8 mouse cellular contexts compared by ENCODE assay signal in genomic region chr6:122532883-122533302, GRCm38 (mm10). TPM values are rescaled to one million over a fixed set of nuclear protein-coding genes. Genes with fewer than 3 reads are reported as not detected.
DNase-seq lines count a peak whose midpoint lies in the region; ATAC-seq and TF ChIP-seq lines count a peak whose summit lies in the region.

No protein-coding gene starts in this region.

- peak; percentile 62 for DNase-seq in liver, adult 2 months (ENCODE audit: extremely low read depth, low read depth, low spot score)
- no peak for DNase-seq in liver
- DNase-seq in embryonic facial prominence, embryonic 14.5 days (ENCODE audit: low spot score) = peak; percentile 63
- DNase-seq in lung, embryonic 14.5 days = peak; percentile 21
- DNase-seq in cerebellum, postnatal 4 days (ENCODE audit: low spot score in 2 of 2) = no peak
- no peak for DNase-seq in frontal cortex, postnatal 10 days (ENCODE audit: low spot score in 2 of 2)

- TF ChIP-seq CTCF in liver, adult 2 months (IDR thresholded peaks at IDR 0.05; ENCODE audit: low read depth, low read length) = no peak
- no peak for TF ChIP-seq CTCF in intestine, postnatal 0 days (IDR thresholded peaks at IDR 0.05; ENCODE audit: low read depth)
- TF ChIP-seq CTCF in lung, embryonic 14.5 days (IDR thresholded peaks at IDR 0.05; ENCODE audit: low read depth) = no peak

- H3K27me3 ChIP-seq in liver, adult 2 months (ENCODE audit: control insufficient read depth, insufficient read depth, low read length) = no peaks in the 10 kb centered on the region; the same call in 1 of the 2 replicates
- H3K27me3 ChIP-seq in embryonic facial prominence, embryonic 14.5 days (replicated peaks; ENCODE audit: control insufficient read depth, insufficient read depth, low read length) = no peaks in the 10 kb centered on the region
- no peaks in the 10 kb centered on the region for H3K27me3 ChIP-seq in intestine, postnatal 0 days (replicated peaks; ENCODE audit: control insufficient read depth, insufficient read depth, low read length)
- H3K27me3 ChIP-seq in lung, embryonic 14.5 days (ENCODE audit: insufficient read depth, low read length) = no peaks in the 10 kb centered on the region

- no peak overlapping the region for H3K4me3 ChIP-seq in liver, adult 2 months (ENCODE audit: insufficient read depth, low read depth, low read length)
- H3K4me3 ChIP-seq in embryonic facial prominence, embryonic 14.5 days (ENCODE audit: low read depth, low read length) = no peak overlapping the region
- H3K4me3 ChIP-seq in intestine, postnatal 0 days (ENCODE audit: low read depth, low read length) = no peak overlapping the region
- H3K4me3 ChIP-seq in lung, embryonic 14.5 days (ENCODE audit: low read depth, low read length) = no peak overlapping the region

- H3K4me1 ChIP-seq in liver, adult 2 months (ENCODE audit: control insufficient read depth, insufficient read depth, low read length) = peaks cover 2% of the 10 kb centered on the region
- no peaks in the 10 kb centered on the region for H3K4me1 ChIP-seq in embryonic facial prominence, embryonic 14.5 days (ENCODE audit: control insufficient read depth, insufficient read depth, low read length)
- H3K4me1 ChIP-seq in intestine, postnatal 0 days (replicated peaks; ENCODE audit: control insufficient read depth, insufficient read depth, low read length) = no peaks in the 10 kb centered on the region
- H3K4me1 ChIP-seq in lung, embryonic 14.5 days (ENCODE audit: insufficient read depth) = no peaks in the 10 kb centered on the region

- H3K4me2 ChIP-seq in embryonic facial prominence, embryonic 14.5 days (ENCODE audit: low read depth, low read length) = peak overlapping the region; percentile 39; the same call in 1 of the 2 replicates
- peak overlapping the region; percentile 44 for H3K4me2 ChIP-seq in intestine, postnatal 0 days (replicated peaks; ENCODE audit: low read depth)
- H3K4me2 ChIP-seq in lung, embryonic 14.5 days = peak overlapping the region; percentile 36; the same call in 1 of the 2 replicates

- no peak overlapping the region for H3K9ac ChIP-seq in liver, adult 2 months (ENCODE audit: low read depth, low read length)
- H3K9ac ChIP-seq in embryonic facial prominence, embryonic 14.5 days (ENCODE audit: low read depth, low read length) = peak overlapping the region; percentile 39; the same call in 1 of the 2 replicates
- H3K9ac ChIP-seq in intestine, postnatal 0 days (ENCODE audit: low read depth, low read length) = no peak overlapping the region
- H3K9ac ChIP-seq in lung, embryonic 14.5 days = no peak overlapping the region

- H3K36me3 ChIP-seq in liver, adult 2 months (ENCODE audit: control insufficient read depth, insufficient read depth, low read length) = no peaks in the 10 kb centered on the region
- H3K36me3 ChIP-seq in embryonic facial prominence, embryonic 14.5 days (ENCODE audit: control insufficient read depth, insufficient read depth, low read length) = no peaks in the 10 kb centered on the region
- H3K36me3 ChIP-seq in intestine, postnatal 0 days (ENCODE audit: control insufficient read depth, insufficient read depth) = no peaks in the 10 kb centered on the region
- no peaks in the 10 kb centered on the region for H3K36me3 ChIP-seq in lung, embryonic 14.5 days (ENCODE audit: insufficient read depth)

- no peak overlapping the region for H3K27ac ChIP-seq in liver, adult 2 months (replicated peaks; ENCODE audit: insufficient read depth, low read depth, low read length)
- H3K27ac ChIP-seq in embryonic facial prominence, embryonic 14.5 days (replicated peaks; ENCODE audit: low read depth, low read length) = no peak overlapping the region
- no peak overlapping the region for H3K27ac ChIP-seq in intestine, postnatal 0 days (ENCODE audit: low read depth, low read length)
- H3K27ac ChIP-seq in lung, embryonic 14.5 days (ENCODE audit: low read depth) = no peak overlapping the region

- ATAC-seq in embryonic facial prominence, embryonic 14.5 days (ENCODE audit: low read depth) = peak; percentile 75; the same call in 1 of the 2 replicates
- ATAC-seq in intestine, postnatal 0 days = no peak
- peak; percentile 17; the same call in 1 of the 2 replicates for ATAC-seq in lung, embryonic 14.5 days (ENCODE audit: insufficient read depth)
- peak; percentile 57; the same call in 1 of the 2 replicates for ATAC-seq in neutrophil, adult 5-6 weeks (ENCODE audit: extremely low read depth, insufficient number of reproducible peaks, low FRiP score, poor library complexity, severe bottlenecking)

- TF ChIP-seq POLR2A in liver, adult 2 months (IDR thresholded peaks at IDR 0.05; ENCODE audit: extremely low read depth, insufficient read depth, low read length) = no peak

- no peaks in the 10 kb centered on the region for H3K9me3 ChIP-seq in embryonic facial prominence, embryonic 14.5 days (ENCODE audit: control insufficient read depth, low read length)
- no peaks in the 10 kb centered on the region for H3K9me3 ChIP-seq in intestine, postnatal 0 days (ENCODE audit: control insufficient read depth)
- no peaks in the 10 kb centered on the region for H3K9me3 ChIP-seq in lung, embryonic 14.5 days (ENCODE audit: low read depth, low read length)

- WGBS in liver, adult 2 months = 13% methylated on average over 4 of the region's 4 CpGs
- WGBS in embryonic facial prominence, embryonic 14.5 days = 10% methylated on average over 4 of the region's 4 CpGs
- 12% methylated on average over 4 of the region's 4 CpGs for WGBS in intestine, postnatal 0 days
- 15% methylated on average over 4 of the region's 4 CpGs for WGBS in lung, embryonic 14.5 days

- no peaks in the 10 kb centered on the region for H3K79me2 ChIP-seq in liver, adult 2 months (ENCODE audit: control insufficient read depth, insufficient read depth, low read length)

RNA-seq across cellular contexts. Expression of gene Aicda, which starts 20.7 kb away (rescaled TPM):
- total RNA-seq in liver, adult 2 months (2014; rRNA removed) = 0.07 TPM in 1 of 2 replicates, not detected in the other
- not detected in 2 replicates for polyA plus RNA-seq in liver, adult 2 months (2012; rRNA removed)
- polyA plus RNA-seq in embryonic facial prominence, embryonic 14.5 days (2014; fragmentation: Nextera tagmentation; extraction: Ambion mirVana) = 0.13 and 0.16 TPM in 2 replicates
- polyA plus RNA-seq in intestine, postnatal 0 days (2015; fragmentation: Nextera tagmentation; extraction: Ambion mirVana) = not detected in 2 replicates
- 0.09 TPM in 1 of 2 replicates, not detected in the other for polyA plus RNA-seq in lung, embryonic 14.5 days (2014; fragmentation: Nextera tagmentation; extraction: Ambion mirVana)
- total RNA-seq in neutrophil, adult 5-6 weeks (2017) = 0.58 and 0.98 TPM in 2 replicates

RNA-seq across cellular contexts. Expression of gene Mfap5, which starts 27.2 kb away (rescaled TPM):
- 0.18 and 0.47 TPM in 2 replicates for total RNA-seq in liver, adult 2 months (2014; rRNA removed)
- 0.31 TPM in 1 of 2 replicates, not detected in the other for polyA plus RNA-seq in liver, adult 2 months (2012; rRNA removed)
- 70.7 and 98.8 TPM in 2 replicates for polyA plus RNA-seq in embryonic facial prominence, embryonic 14.5 days (2014; fragmentation: Nextera tagmentation; extraction: Ambion mirVana)
- polyA plus RNA-seq in intestine, postnatal 0 days (2015; fragmentation: Nextera tagmentation; extraction: Ambion mirVana) = 23.6 and 30.5 TPM in 2 replicates
- polyA plus RNA-seq in lung, embryonic 14.5 days (2014; fragmentation: Nextera tagmentation; extraction: Ambion mirVana) = 4.5 and 5.5 TPM in 2 replicates
- total RNA-seq in neutrophil, adult 5-6 weeks (2017) = not detected in 2 replicates

RNA-seq across cellular contexts. Expression of gene Rimklb, which starts 34.3 kb away (rescaled TPM):
- total RNA-seq in liver, adult 2 months (2014; rRNA removed) = not detected in 2 replicates
- not detected in 2 replicates for polyA plus RNA-seq in liver, adult 2 months (2012; rRNA removed)
- 10.5 and 15.9 TPM in 2 replicates for polyA plus RNA-seq in embryonic facial prominence, embryonic 14.5 days (2014; fragmentation: Nextera tagmentation; extraction: Ambion mirVana)
- polyA plus RNA-seq in intestine, postnatal 0 days (2015; fragmentation: Nextera tagmentation; extraction: Ambion mirVana) = 1.3 and 1.5 TPM in 2 replicates
- 15.9 and 21.6 TPM in 2 replicates for polyA plus RNA-seq in lung, embryonic 14.5 days (2014; fragmentation: Nextera tagmentation; extraction: Ambion mirVana)
- 0.12 and 3.2 TPM in 2 replicates for total RNA-seq in neutrophil, adult 5-6 weeks (2017)

Comparison
In these comparisons a context has a peak if more than half of its experiments do, and no peak if none do; other contexts are left out.
1. DNase-seq: peak in liver, adult 2 months (single experiment), embryonic facial prominence, embryonic 14.5 days (single experiment) and lung, embryonic 14.5 days (single experiment); none in liver (single experiment), cerebellum, postnatal 4 days (0 of 2) and frontal cortex, postnatal 10 days (0 of 2).
2. Peak in every context shown above with its lines, with median percentiles within 50 percentile points of each other: H3K4me2 ChIP-seq.